Mouse (Mus musculus): ENCODE measurements around the gene Foxp4. TPM values are rescaled to one million over a fixed set of nuclear protein-coding genes. Genes with fewer than 3 reads are reported as not detected.

Gene Foxp4
- polyA plus RNA-seq, 1 experiment = 10.6 TPM

GRCm38 (mm10) chr17:47922579-47922978 is 1.9 kb downstream of the Foxp4 start:
- Histone ChIP-seq H3K9me3 (ENCODE audit: control insufficient read depth, low read length) (peaks cover 6% of the 10 kb centered on the region; the same call in 1 of the 2 replicates), H3K4me1 (ENCODE audit: control insufficient read depth) (peaks cover 40% of the 10 kb centered on the region), H3K27me3 (ENCODE audit: control insufficient read depth) (peaks cover 48% of the 10 kb centered on the region), H3K4me3 (replicated peaks) (peak overlapping the region; percentile 84), H3K36me3 (ENCODE audit: control insufficient read depth) (peaks cover 11% of the 10 kb centered on the region)
- TF ChIP-seq GATA1 (IDR thresholded peaks at IDR 0.05; ENCODE audit: low read length) (no peak), TAL1 (IDR thresholded peaks at IDR 0.05; ENCODE audit: low read length) (no peak)

GRCm38 (mm10) chr17:47922116-47922515 is 2.3 kb downstream of the Foxp4 start:
- peaks cover 48% of the 10 kb centered on the region for H3K27me3 ChIP-seq (ENCODE audit: control insufficient read depth)
- H3K9me3 ChIP-seq (ENCODE audit: control insufficient read depth, low read length) = peaks cover 6% of the 10 kb centered on the region; the same call in 1 of the 2 replicates
- peaks cover 40% of the 10 kb centered on the region for H3K4me1 ChIP-seq (ENCODE audit: control insufficient read depth)
- peak overlapping the region; percentile 39 for H3K4me3 ChIP-seq (replicated peaks)
- peaks cover 11% of the 10 kb centered on the region for H3K36me3 ChIP-seq (ENCODE audit: control insufficient read depth)
- no peak for TF ChIP-seq TAL1 (IDR thresholded peaks at IDR 0.05; ENCODE audit: low read length)
- no peak for TF ChIP-seq GATA1 (IDR thresholded peaks at IDR 0.05; ENCODE audit: low read length)

DNA sequence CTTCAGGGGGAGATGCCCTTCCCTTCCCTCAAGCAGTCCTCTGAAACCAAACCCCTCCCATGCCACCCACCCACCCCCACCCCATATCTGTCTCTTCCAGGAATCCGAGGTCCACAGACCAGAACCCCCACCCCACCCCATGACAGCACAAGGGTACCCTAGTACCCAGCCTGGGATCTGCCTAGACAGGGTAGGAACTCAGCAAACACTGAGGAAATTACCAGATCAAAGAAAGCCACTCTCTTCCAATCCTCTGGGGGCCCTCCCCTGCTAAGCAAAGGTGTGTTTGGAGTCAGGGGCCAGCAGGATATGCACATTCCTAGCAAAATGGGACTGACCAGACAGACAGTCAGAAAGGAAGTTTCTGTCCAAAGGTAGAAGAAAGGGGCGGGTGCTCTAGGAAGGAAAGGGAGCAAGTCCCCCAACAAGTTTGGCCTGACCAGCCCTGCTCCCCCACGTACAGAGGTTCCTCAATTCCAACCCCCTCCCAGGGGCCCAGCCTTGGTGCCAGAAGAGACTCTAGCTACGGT is 3.2 kb downstream of the Foxp4 start:
- Histone ChIP-seq H3K9me3 (ENCODE audit: control insufficient read depth, low read length) (peaks cover 6% of the 10 kb centered on the region; the same call in 1 of the 2 replicates), H3K4me1 (ENCODE audit: control insufficient read depth) (peaks cover 40% of the 10 kb centered on the region), H3K4me3 (replicated peaks) (no peak overlapping the region), H3K36me3 (ENCODE audit: control insufficient read depth) (peaks cover 12% of the 10 kb centered on the region), H3K27me3 (ENCODE audit: control insufficient read depth) (peaks cover 48% of the 10 kb centered on the region)
- TF ChIP-seq GATA1 (IDR thresholded peaks at IDR 0.05; ENCODE audit: low read length) (no peak), TAL1 (IDR thresholded peaks at IDR 0.05; ENCODE audit: low read length) (no peak)

DNA sequence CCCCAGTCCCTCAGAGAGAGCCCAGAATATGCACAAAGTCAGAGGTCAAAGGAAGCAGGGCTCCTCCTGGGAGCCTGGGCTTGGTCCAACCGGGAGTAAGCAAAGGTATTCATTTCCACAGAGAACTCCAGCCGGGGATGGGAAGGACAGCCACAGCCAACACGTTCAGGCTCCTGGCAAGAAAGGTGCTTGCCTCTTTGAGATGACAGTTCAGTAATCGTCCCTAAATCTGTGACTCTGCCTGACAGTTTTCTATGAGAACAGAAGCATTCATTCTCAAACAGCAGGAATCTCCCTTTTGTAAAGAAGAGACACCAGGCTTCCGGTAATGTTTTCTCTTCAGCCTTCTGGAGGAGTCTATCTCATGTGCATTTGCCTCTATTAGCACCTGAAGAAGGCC is 4.6 kb downstream of the Foxp4 start:
- Histone ChIP-seq H3K4me1 (ENCODE audit: control insufficient read depth) (peaks cover 28% of the 10 kb centered on the region), H3K27me3 (ENCODE audit: control insufficient read depth) (peaks cover 48% of the 10 kb centered on the region), H3K4me3 (replicated peaks) (no peak overlapping the region), H3K36me3 (ENCODE audit: control insufficient read depth) (peaks cover 23% of the 10 kb centered on the region), H3K9me3 (ENCODE audit: control insufficient read depth, low read length) (peaks cover 6% of the 10 kb centered on the region; the same call in 1 of the 2 replicates)
- TF ChIP-seq GATA1 (IDR thresholded peaks at IDR 0.05; ENCODE audit: low read length) (no peak), TAL1 (IDR thresholded peaks at IDR 0.05; ENCODE audit: low read length) (no peak)

GRCm38 (mm10) chr17:47917907-47918306 is 6.5 kb downstream of the Foxp4 start:
- no peak overlapping the region for H3K4me3 ChIP-seq (replicated peaks)
- H3K4me1 ChIP-seq (ENCODE audit: control insufficient read depth) = peaks cover 21% of the 10 kb centered on the region
- peaks cover 6% of the 10 kb centered on the region; the same call in 1 of the 2 replicates for H3K9me3 ChIP-seq (ENCODE audit: control insufficient read depth, low read length)
- TF ChIP-seq GATA1 (IDR thresholded peaks at IDR 0.05; ENCODE audit: low read length) = no peak
- no peak for TF ChIP-seq TAL1 (IDR thresholded peaks at IDR 0.05; ENCODE audit: low read length)
- H3K27me3 ChIP-seq (ENCODE audit: control insufficient read depth) = peaks cover 31% of the 10 kb centered on the region
- H3K36me3 ChIP-seq (ENCODE audit: control insufficient read depth) = peaks cover 23% of the 10 kb centered on the region

DNA sequence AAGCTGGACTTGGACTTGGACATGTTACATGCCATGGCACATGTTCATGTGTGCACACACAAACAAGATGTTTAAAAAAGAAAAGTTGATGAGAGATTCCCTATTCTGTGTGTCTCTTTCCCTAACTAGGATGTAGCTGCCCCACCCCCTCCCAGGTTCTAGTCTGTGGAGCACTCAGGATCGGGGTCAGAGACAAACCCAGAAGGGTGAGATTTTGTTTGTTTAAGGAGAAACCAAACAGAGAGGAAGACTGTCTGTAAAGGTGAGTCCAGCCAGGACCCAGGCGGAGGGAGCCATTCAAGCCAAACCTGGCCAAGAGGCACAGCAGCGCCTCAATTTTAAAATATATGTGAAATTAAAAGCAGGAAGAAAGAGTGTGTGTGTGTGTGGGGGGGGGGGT is 7.2 kb downstream of the Foxp4 start:
- peaks cover 15% of the 10 kb centered on the region for H3K4me1 ChIP-seq (ENCODE audit: control insufficient read depth)
- H3K4me3 ChIP-seq (replicated peaks) = no peak overlapping the region
- peaks cover 23% of the 10 kb centered on the region for H3K36me3 ChIP-seq (ENCODE audit: control insufficient read depth)
- peaks cover 5% of the 10 kb centered on the region; the same call in 1 of the 2 replicates for H3K9me3 ChIP-seq (ENCODE audit: control insufficient read depth, low read length)
- TF ChIP-seq GATA1 (IDR thresholded peaks at IDR 0.05; ENCODE audit: low read length) (no peak), TAL1 (IDR thresholded peaks at IDR 0.05; ENCODE audit: low read length) (no peak)
- peaks cover 24% of the 10 kb centered on the region for H3K27me3 ChIP-seq (ENCODE audit: control insufficient read depth)

- Histone ChIP-seq H3K36me3 (ENCODE audit: control insufficient read depth) (peaks cover 15% of the 10 kb centered on the region), H3K4me3 (replicated peaks) (no peak overlapping the region), H3K9me3 (ENCODE audit: control insufficient read depth, low read length) (no peaks in the 10 kb centered on the region), H3K27me3 (ENCODE audit: control insufficient read depth) (peaks cover under 1% of the 10 kb centered on the region; the same call in 1 of the 2 replicates), H3K4me1 (ENCODE audit: control insufficient read depth) (peaks cover 25% of the 10 kb centered on the region)
- TF ChIP-seq TAL1 (IDR thresholded peaks at IDR 0.05; ENCODE audit: low read length) = no peak
- no peak for TF ChIP-seq GATA1 (IDR thresholded peaks at IDR 0.05; ENCODE audit: low read length)
Measured at GRCm38 (mm10) chr17:47914676-47915219, 9.7 kb downstream of the Foxp4 start.

- Histone ChIP-seq H3K27me3 (ENCODE audit: control insufficient read depth) (no peaks in the 10 kb centered on the region), H3K36me3 (ENCODE audit: control insufficient read depth) (peaks cover 5% of the 10 kb centered on the region), H3K4me3 (replicated peaks) (peak overlapping the region; percentile 83), H3K9me3 (ENCODE audit: control insufficient read depth, low read length) (no peaks in the 10 kb centered on the region), H3K4me1 (ENCODE audit: control insufficient read depth) (peaks cover 47% of the 10 kb centered on the region)
- TF ChIP-seq GATA1 (IDR thresholded peaks at IDR 0.05; ENCODE audit: low read length) (no peak), TAL1 (IDR thresholded peaks at IDR 0.05; ENCODE audit: low read length) (no peak)
Measured at GRCm38 (mm10) chr17:47909091-47910001, 15.1 kb downstream of the Foxp4 start.

DNA sequence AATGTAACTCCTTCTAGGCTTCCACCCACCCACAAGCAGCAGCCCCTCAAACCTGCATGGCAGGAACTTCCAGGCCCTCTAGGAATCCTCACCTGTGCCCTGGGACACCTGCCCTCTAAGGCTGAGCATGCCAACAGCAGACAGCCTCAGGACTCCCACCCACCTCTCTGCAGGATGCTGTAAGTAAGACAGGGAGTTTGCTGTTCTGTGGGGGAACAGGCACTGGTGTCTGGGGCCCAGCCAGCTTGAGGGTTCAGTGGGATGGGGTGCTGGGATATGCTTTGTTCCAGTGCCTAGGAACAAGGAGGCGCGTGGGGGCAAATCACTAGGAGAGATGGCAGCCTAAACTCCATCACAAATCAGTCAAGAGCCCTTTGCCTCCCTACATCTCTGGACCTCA is 16.4 kb downstream of the Foxp4 start:
- Histone ChIP-seq H3K36me3 (ENCODE audit: control insufficient read depth) (peaks cover 17% of the 10 kb centered on the region), H3K9me3 (ENCODE audit: control insufficient read depth, low read length) (no peaks in the 10 kb centered on the region), H3K4me3 (replicated peaks) (no peak overlapping the region), H3K4me1 (ENCODE audit: control insufficient read depth) (peaks cover 40% of the 10 kb centered on the region), H3K27me3 (ENCODE audit: control insufficient read depth) (no peaks in the 10 kb centered on the region)
- TF ChIP-seq GATA1 (IDR thresholded peaks at IDR 0.05; ENCODE audit: low read length) (no peak), TAL1 (IDR thresholded peaks at IDR 0.05; ENCODE audit: low read length) (no peak)

Data from erythroblast, embryonic 14.5 days (primary cell).